Comparison of ENCODE assay signal across 18 mouse cellular contexts in the genomic region with DNA sequence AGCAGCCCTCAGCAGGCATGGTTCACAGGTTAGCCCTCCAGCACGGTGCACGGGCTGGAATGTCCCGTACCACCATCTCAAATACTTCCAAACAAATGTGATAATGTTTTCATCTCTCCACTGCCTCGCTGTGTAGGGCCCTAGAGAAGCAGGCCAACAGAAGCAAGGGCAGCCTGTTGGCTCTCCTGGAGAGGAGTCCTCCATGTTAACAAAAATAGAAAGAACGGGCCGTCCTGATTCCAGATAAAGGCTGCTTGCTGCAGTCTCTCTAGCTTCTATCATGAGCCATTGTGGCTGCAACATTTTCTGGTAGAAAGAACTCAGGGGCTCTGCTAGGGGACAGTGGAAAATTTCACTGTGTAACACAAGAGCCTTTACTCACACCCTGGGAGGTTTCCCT. TPM values are rescaled to one million over a fixed set of nuclear protein-coding genes. Genes with fewer than 3 reads are reported as not detected.
"Had no signal": no experiment of that assay in that cellular context is flagged by ENCODE, and none has a peak within 500 bp of the region (broad histone marks: within the 10 kb centered on the region; RNA-seq: fewer than 3 reads in every experiment).

No protein-coding gene starts in this region.

- H3K9me3 ChIP-seq: limb, embryonic 15.5 days; liver, embryonic 12.5 days; midbrain, embryonic 15.5 days; neural tube, embryonic 12.5 days; stomach, embryonic 15.5 days had no signal

- H3K4me2 ChIP-seq: limb, embryonic 15.5 days; liver, embryonic 12.5 days; lung, embryonic 14.5 days; midbrain, embryonic 11.5 days; midbrain, embryonic 15.5 days; neural tube, embryonic 12.5 days; stomach, embryonic 15.5 days had no signal

- H3K27ac ChIP-seq: kidney, postnatal 0 days; layer of hippocampus, adult 2 months; limb, embryonic 15.5 days; liver, embryonic 12.5 days; midbrain, embryonic 15.5 days; neural tube, embryonic 12.5 days; stomach, embryonic 15.5 days had no signal

- DNase-seq: kidney, adult 9 months; kidney, postnatal 4 days; lung, embryonic 14.5 days; lung, postnatal 10 days; lung, postnatal 4 days; right cerebral cortex, postnatal 14 days; thymus, adult 18-20 months; thymus, postnatal 14 days had no signal

- H3K4me3 ChIP-seq: layer of hippocampus, adult 2 months; limb, embryonic 15.5 days; liver, embryonic 12.5 days; midbrain, embryonic 15.5 days; neural tube, embryonic 12.5 days; stomach, embryonic 15.5 days had no signal

- ATAC-seq: liver, embryonic 12.5 days; midbrain, embryonic 15.5 days had no signal

- H3K4me1 ChIP-seq: neural tube, embryonic 12.5 days; stomach, embryonic 15.5 days had no signal

- H3K36me3 ChIP-seq: limb, embryonic 15.5 days; liver, embryonic 12.5 days; midbrain, embryonic 15.5 days; neural tube, embryonic 12.5 days; stomach, embryonic 15.5 days had no signal

- H3K9ac ChIP-seq: limb, embryonic 15.5 days; liver, embryonic 12.5 days; lung, embryonic 14.5 days; midbrain, embryonic 15.5 days; neural tube, embryonic 12.5 days; stomach, embryonic 15.5 days had no signal

- H3K27me3 ChIP-seq: liver, embryonic 12.5 days; midbrain, embryonic 15.5 days; neural tube, embryonic 12.5 days; stomach, embryonic 15.5 days had no signal

RNA-seq across cellular contexts. Expression of gene Cc2d2b, which starts 31.6 kb away (rescaled TPM):
- total RNA-seq: megakaryocyte, adult 5-6 weeks; monocyte, adult 5-6 weeks had no signal
- polyA plus RNA-seq: kidney, postnatal 0 days; lung, embryonic 14.5 days; midbrain, embryonic 15.5 days had no signal
